Mouse (Mus musculus) heart, postnatal 0 days (tissue): ENCODE measurements around the gene AI661453. TPM values are rescaled to one million over a fixed set of nuclear protein-coding genes. Genes with fewer than 3 reads are reported as not detected.

Source experiments
- ATAC-seq: fragments of 200-750 bp; cut with Nextera tagmentation; 2 replicates; pipeline ENCODE4 v1.8.0; 2017; ENCODE audit warnings: low read depth, moderate number of reproducible peaks, moderate library complexity; ENCODE audit not compliant: insufficient read depth
- DNase-seq: peaks from one replicate; pipeline ENCODE4 v3.0.0-alpha.2; 2016; ENCODE audit warnings: low spot score
- H3K27ac ChIP-seq: fragments of 300-500 bp; sonication (generic); 2 replicates; pipeline ENCODE4 v1.5.1; 2014; ENCODE audit warnings: low read depth, mild to moderate bottlenecking
- H3K27me3 ChIP-seq: fragments of 300-500 bp; sonication (generic); 2 replicates; pipeline ENCODE4 v1.6.1; 2014; ENCODE audit warnings: low read length, mixed read lengths; ENCODE audit not compliant: control insufficient read depth, insufficient read depth
- H3K36me3 ChIP-seq: fragments of 300-500 bp; sonication (generic); replicated peaks from 2 replicates; pipeline ENCODE4 v1.6.1; 2014; ENCODE audit warnings: low read length, mixed read lengths; ENCODE audit not compliant: control insufficient read depth, insufficient read depth
- H3K4me1 ChIP-seq: fragments of 300-500 bp; sonication (generic); 2 replicates; pipeline ENCODE4 v1.6.1; 2014; ENCODE audit warnings: antibody characterized with exemption; ENCODE audit not compliant: control insufficient read depth, insufficient read depth
- H3K4me2 ChIP-seq: fragments of 300-500 bp; sonication (generic); 2 replicates; pipeline ENCODE4 v1.6.1; 2014; ENCODE audit warnings: low read depth, mild to moderate bottlenecking, low read length, moderate library complexity
- H3K4me3 ChIP-seq: fragments of 300-500 bp; sonication (generic); 2 replicates; pipeline ENCODE4 v1.5.1; 2014; ENCODE audit warnings: low read depth, low read length
- H3K9ac ChIP-seq: fragments of 300-500 bp; sonication (generic); replicated peaks from 2 replicates; pipeline ENCODE4 v1.6.1; 2014; ENCODE audit warnings: low read depth, low read length, mixed read lengths
- H3K9me3 ChIP-seq: fragments of 300-500 bp; sonication (generic); replicated peaks from 2 replicates; pipeline ENCODE4 v1.6.1; 2016; ENCODE audit warnings: low read length; ENCODE audit not compliant: control insufficient read depth
- CTCF ChIP-seq: IDR thresholded peaks from 2 replicates; pipeline ENCODE4 v1.5.1; 2016; ENCODE audit warnings: antibody characterized with exemption, control low read depth, low read depth
- EP300 ChIP-seq: IDR thresholded peaks from 2 replicates; pipeline ENCODE4 v1.6.1; 2016; ENCODE audit warnings: antibody characterized with exemption, low read depth
- WGBS: fragments of 180-500 bp; shearing (Covaris S2); extraction: QIAGEN DNeasy Blood & Tissue Kit; methylation state at CpG from one replicate; pipeline ENCODE4 v1.1.7; 2014; 5-methylcytosine and 5-hydroxymethylcytosine counted together
- polyA plus RNA-seq: library from polyadenylated mRNA; unstranded; fragments of >200 nt; fragmentation: Nextera tagmentation; extraction: Ambion mirVana; gene quantifications from 2 replicates; pipeline ENCODE4 v1.2.1, GENCODE M21; 2015
- total RNA-seq: library from RNA; depleted of rRNA; stranded (reverse); fragments of >200 nt; gene quantifications from 2 replicates; pipeline ENCODE4 v1.2.3, GENCODE M21; 2014; ENCODE audit warnings: low replicate concordance

AI661453 gene
- total and polyA plus RNA-seq, 2 experiments from 2014 or later: 1.0 to 1.3 TPM

DNA sequence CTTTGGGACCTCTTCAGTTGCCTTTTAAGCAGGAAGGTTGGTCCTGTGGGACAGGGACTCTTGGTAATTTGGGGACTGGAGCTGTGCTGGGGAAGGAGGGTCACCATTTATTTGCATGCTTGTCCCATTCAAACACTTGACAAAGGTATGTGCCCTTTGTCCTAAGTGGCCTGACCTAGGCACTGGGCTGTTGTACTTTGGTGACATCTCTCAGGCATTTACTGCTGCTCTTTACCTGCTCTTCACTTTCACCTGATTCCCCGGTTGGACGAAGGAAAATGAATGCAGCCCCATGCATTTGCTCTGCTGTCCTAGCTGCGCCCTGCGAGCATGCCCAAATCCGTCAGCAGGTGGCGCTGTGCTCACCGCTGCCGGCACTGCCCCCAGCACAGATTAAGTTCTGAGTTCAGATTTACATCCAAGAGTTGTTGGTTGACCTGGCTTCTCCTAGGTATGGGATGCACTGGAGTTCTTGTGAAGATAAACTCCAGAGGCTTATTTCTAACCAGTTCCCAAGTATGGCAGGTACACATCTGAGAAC lies 37.1 kb downstream of the AI661453 start:
- Histone ChIP-seq H3K9ac (no peak overlapping the region), H3K4me2 (no peak overlapping the region), H3K4me3 (no peak overlapping the region), H3K36me3 (no peaks in the 10 kb centered on the region), H3K9me3 (no peaks in the 10 kb centered on the region), H3K4me1 (no peaks in the 10 kb centered on the region), H3K27ac (no peak overlapping the region), H3K27me3 (no peaks in the 10 kb centered on the region)
- no peak for TF ChIP-seq EP300
- TF ChIP-seq CTCF: peak; percentile 69
- ATAC-seq: no peak
- DNase-seq: no peak
- 18% methylated on average over 8 of the region's 8 CpGs for WGBS

DNA sequence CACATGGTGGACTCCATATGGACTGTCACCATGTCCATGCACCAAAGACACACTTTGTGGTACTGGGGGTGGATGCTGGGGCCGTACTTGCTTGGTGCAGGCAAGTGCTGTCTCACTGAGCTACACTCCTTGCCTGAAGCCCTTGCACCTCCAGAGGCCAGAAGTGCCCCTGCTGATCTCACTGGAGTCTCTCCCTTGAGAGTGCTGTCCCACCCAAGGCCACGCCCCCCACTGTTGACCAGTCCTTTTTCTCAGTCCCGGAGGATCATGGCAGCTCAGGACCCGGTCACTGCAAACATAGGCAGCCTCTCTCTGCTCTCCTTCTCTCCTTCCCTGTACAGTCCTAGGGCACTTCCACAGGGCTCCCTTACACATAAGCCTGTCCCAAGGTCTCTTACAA lies 37.8 kb downstream of the AI661453 start:
- no peaks in the 10 kb centered on the region for H3K36me3 ChIP-seq
- no peaks in the 10 kb centered on the region for H3K9me3 ChIP-seq
- H3K27ac ChIP-seq: no peak overlapping the region
- no peak overlapping the region for H3K4me2 ChIP-seq
- no peak overlapping the region for H3K9ac ChIP-seq
- H3K4me1 ChIP-seq: no peaks in the 10 kb centered on the region
- no peak for DNase-seq
- H3K4me3 ChIP-seq: no peak overlapping the region
- TF ChIP-seq EP300 (no peak), CTCF (no peak)
- WGBS: 81% methylated on average over 4 of the region's 4 CpGs
- H3K27me3 ChIP-seq: no peaks in the 10 kb centered on the region
- ATAC-seq: no peak

DNA sequence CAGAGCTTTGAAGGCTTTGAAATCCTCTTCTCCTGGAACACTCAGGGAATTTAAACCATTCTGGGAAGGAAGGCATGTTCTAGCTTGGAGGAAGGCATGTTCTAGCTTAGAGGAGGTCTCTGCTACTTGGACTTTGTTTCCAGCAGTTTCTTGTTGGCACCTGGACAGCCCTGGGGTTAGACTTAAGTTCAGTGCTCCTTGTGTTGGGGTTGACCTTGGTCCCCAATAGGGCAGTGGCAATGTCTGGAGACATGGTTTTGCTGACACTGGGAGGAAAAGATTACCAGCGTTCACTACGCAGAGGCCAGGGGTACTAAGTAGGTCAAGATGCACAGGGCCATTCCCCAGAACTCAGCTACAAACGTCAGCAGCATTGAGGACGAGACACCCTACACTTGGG lies 38.8 kb downstream of the AI661453 start:
- H3K4me1 ChIP-seq: no peaks in the 10 kb centered on the region
- H3K36me3 ChIP-seq: no peaks in the 10 kb centered on the region
- no peak for ATAC-seq
- no peak overlapping the region for H3K4me3 ChIP-seq
- TF ChIP-seq EP300 (no peak), CTCF (no peak)
- no peak overlapping the region for H3K27ac ChIP-seq
- no peak overlapping the region for H3K9ac ChIP-seq
- no peaks in the 10 kb centered on the region for H3K9me3 ChIP-seq
- H3K4me2 ChIP-seq: no peak overlapping the region
- WGBS: 81% methylated on average over 4 of the region's 4 CpGs
- DNase-seq: no peak
- H3K27me3 ChIP-seq: no peaks in the 10 kb centered on the region

DNA sequence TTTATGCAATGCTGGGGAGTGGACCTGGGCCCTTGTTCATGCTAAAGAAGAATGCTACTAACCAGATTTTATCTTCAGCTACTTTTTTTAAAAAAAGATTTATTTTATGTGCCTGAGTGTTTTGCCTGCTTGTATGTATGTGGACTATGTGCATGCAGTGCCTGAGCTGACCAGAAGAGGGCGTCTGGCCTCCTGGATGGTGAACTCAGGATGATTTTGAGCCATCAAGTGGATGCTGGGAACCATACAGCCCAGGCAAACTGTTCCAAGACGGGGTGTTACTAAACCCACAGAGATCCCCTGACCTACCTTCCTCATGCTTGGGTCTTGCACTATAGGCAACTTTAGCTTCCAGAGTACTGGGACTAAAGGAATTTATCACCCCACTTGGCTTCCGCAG lies 39.3 kb downstream of the AI661453 start:
- H3K4me3 ChIP-seq: no peak overlapping the region
- no peak overlapping the region for H3K9ac ChIP-seq
- H3K27ac ChIP-seq: no peak overlapping the region
- no peaks in the 10 kb centered on the region for H3K27me3 ChIP-seq
- 67% methylated on average over 3 of the region's 3 CpGs for WGBS
- DNase-seq (no peak), ATAC-seq (no peak)
- no peaks in the 10 kb centered on the region for H3K9me3 ChIP-seq
- no peak overlapping the region for H3K4me2 ChIP-seq
- no peak for TF ChIP-seq EP300
- TF ChIP-seq CTCF: peak; percentile 31; the same call in 1 of the 2 replicates
- H3K4me1 ChIP-seq: no peaks in the 10 kb centered on the region
- H3K36me3 ChIP-seq: no peaks in the 10 kb centered on the region

DNA sequence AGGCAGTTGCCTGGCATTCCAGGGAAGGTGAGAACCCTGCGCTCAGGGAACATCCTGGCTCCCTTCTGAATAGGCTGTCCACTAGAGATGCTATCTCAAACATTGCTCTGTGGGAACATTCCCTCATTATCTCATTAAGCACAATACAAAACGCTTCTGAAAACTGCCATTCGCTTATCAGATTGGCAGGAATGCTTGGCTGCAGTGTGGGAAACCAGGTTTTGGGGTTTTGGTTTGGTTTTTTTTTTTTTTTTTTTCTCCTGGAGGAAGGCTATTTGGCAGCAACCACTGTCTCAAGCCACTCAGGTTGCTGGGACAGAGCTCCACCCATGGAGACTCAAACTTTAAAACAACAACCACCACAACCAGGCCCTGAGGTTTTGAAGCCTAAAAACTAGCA lies 43.5 kb downstream of the AI661453 start:
- H3K9me3 ChIP-seq: no peaks in the 10 kb centered on the region
- DNase-seq: no peak
- H3K4me3 ChIP-seq: no peak overlapping the region
- 0 out of 2 replicates have a peak, but pooled peaks cover 4% of the 10 kb centered on the region for H3K4me1 ChIP-seq
- no peak for ATAC-seq
- no peak for TF ChIP-seq EP300
- TF ChIP-seq CTCF: no peak
- no peaks in the 10 kb centered on the region for H3K27me3 ChIP-seq
- no peaks in the 10 kb centered on the region for H3K36me3 ChIP-seq
- H3K9ac ChIP-seq: no peak overlapping the region
- H3K4me2 ChIP-seq: no peak overlapping the region
- WGBS: 27% methylated on average over 3 of the region's 3 CpGs
- H3K27ac ChIP-seq: peak overlapping the region; percentile 43

DNA sequence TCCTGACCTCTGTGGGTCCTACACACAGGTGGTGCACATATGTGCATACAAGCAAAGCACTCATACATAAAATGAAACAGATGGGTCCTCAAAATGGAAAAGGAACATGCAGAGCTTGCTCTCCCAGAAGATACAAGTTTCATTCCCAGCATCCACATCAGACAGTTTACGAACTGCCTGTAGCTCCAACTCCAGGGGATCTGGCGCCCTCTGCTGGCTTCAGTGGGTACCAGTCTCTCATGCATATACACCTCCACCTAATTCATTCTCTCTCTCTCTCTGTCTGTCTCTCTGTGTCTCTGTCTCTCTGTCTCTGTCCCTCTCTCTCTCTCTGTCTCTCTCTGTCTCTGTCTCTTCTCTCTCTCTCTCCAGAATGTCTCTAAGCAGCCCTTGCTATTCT lies 46.0 kb downstream of the AI661453 start:
- no peak for TF ChIP-seq EP300
- peak; percentile 77 for TF ChIP-seq CTCF
- WGBS: 63% methylated on average over 2 of the region's 2 CpGs
- H3K27me3 ChIP-seq: no peaks in the 10 kb centered on the region

More for the DNA sequence above, 46.0 kb downstream of the AI661453 start:
- DNase-seq (no peak), ATAC-seq (no peak)
- Histone ChIP-seq H3K4me1 (0 out of 2 replicates have a peak, but pooled peaks cover 8% of the 10 kb centered on the region), H3K9me3 (no peaks in the 10 kb centered on the region), H3K4me2 (no peak overlapping the region), H3K9ac (no peak overlapping the region), H3K4me3 (no peak overlapping the region), H3K36me3 (no peaks in the 10 kb centered on the region), H3K27ac (no peak overlapping the region)
